Mouse (Mus musculus) heart, postnatal 0 days (tissue): ENCODE measurements around the gene Nudt22.

Experiments
- CTCF ChIP-seq: IDR thresholded peaks from 2 replicates; pipeline ENCODE4 v1.5.1; 2016; ENCODE audit warnings: antibody characterized with exemption, control low read depth, low read depth
- EP300 ChIP-seq: IDR thresholded peaks from 2 replicates; pipeline ENCODE4 v1.6.1; 2016; ENCODE audit warnings: antibody characterized with exemption, low read depth

DNA sequence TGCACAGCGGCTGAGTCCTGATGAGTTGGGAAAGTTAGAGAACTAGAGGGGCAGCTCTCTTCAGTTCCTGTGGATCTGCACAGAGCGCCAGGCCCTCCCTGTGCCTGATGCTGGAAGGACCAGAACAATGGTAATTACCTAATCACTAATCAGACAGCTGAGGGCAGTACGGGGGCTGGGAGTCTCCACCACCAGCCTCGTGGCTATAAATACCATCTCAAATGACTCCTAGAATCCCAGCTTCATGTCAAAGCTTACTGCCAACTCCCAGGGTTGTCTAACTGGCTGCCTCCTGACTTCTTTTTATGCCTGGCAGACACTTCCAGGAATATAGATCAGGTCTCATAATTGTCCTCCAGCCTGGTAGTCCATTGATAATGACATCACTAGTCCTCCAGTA, 48.8 kb upstream of the Nudt22 start:
- TF ChIP-seq CTCF (no peak), EP300 (no peak)
